Mouse (Mus musculus): ENCODE data around the gene Wasf1. TPM values are rescaled to one million over a fixed set of nuclear protein-coding genes. Genes with fewer than 3 reads are reported as not detected.

The Wasf1 gene
- total RNA-seq (2014; rRNA removed), result 28.4 and 30.4 TPM in 2 replicates
- 150 and 155 TPM in 2 replicates for polyA plus RNA-seq (2015; fragmentation: Nextera tagmentation; extraction: Ambion mirVana)

DNA sequence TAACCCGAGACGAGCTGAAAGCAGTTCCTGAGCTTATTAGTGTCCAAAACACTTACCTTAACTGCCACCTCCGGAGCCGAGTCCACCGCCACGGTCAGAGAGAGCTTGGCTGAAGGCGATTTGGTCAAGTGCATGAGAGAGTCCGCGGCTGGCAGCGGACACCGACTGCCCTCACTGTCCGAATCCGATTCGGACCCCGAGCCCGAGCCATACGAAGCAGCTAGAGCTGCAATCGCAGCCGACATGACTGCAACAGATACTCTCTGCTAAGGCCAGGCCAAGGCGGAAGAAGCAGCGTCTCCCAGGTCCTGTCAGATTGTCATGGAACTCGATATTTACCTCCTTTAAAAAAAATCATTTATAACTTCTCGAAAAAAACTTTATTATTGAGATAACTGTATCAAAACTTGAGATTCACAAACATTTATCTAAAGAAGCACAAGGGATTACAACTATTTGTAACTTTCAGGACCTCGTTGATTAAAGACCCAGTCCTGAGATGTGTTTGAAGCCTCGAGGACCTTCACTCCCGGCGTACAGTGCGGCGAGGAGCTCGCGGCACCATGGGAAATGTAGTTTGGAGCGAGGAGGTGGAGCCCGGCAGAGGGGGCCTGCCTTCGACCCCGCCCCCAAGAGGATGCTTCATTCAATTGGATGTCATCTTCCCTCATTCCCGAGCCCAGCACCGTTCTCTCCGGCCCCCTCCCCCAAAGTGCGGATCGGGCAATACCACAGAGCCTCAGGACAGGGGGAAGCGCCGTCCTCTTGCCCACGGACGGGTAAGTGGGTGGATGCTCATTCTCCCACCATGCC, at the start of gene Wasf1, which contains the start of gene Cdc40:
Gene Wasf1 (plus strand): TSS at position 645 of the 813 bp plus-strand sequence.
Gene Cdc40 (minus strand): TSS at position 481 of the 813 bp plus-strand sequence.
- H3K36me3 ChIP-seq (ENCODE audit: insufficient read depth, low read length), result no peaks in the 10 kb centered on the region
- DNase-seq (ENCODE audit: low spot score) (peak; percentile 98), ATAC-seq (ENCODE audit: low FRiP score) (peak; percentile 97)
- peak; percentile 34 for TF ChIP-seq CTCF (IDR thresholded peaks at IDR 0.05)
- H3K4me2 ChIP-seq (ENCODE audit: low read depth, low read length, poor library complexity, severe bottlenecking), result peak within 1 kb of the TSS; percentile 46
- peak within 1 kb of the TSS; percentile 96 for H3K4me3 ChIP-seq (ENCODE audit: low read depth, low read length)
- peaks cover 6% of the 10 kb centered on the region; the same call in 1 of the 2 replicates for H3K4me1 ChIP-seq (ENCODE audit: insufficient read depth, low read length)
- peak within 1 kb of the TSS; percentile 95 for H3K9ac ChIP-seq (replicated peaks; ENCODE audit: low read length, poor library complexity, severe bottlenecking)
- H3K27ac ChIP-seq (ENCODE audit: low read depth, low read length), result peak within 1 kb of the TSS; percentile 96
- H3K9me3 ChIP-seq (ENCODE audit: low read length), result no peaks in the 10 kb centered on the region
- H3K27me3 ChIP-seq (ENCODE audit: insufficient read depth, low read length), result no peaks in the 10 kb centered on the region
- under 1% methylated on average over 44 of the region's 44 CpGs for WGBS

DNA sequence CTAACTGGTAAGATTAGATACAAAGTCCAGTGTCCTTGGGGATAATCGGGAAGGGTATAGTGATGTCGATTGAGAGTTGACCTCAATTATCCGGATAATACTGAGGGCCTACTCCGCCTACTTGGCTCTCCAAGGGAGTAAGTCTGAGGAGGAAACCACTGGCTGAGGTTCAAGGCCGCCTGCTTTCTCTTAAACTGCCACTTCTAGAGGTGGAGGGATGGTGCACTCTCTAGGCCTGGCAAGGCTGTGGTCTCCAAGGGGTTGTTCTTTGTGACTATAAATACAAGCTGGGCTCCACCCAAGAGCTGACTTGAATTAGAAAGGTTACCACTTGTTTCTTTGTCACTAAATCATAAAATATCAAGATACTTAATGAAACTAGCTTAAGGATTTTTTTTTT, 43.2 kb upstream of the Wasf1 start:
- no peak overlapping the region for H3K27ac ChIP-seq (ENCODE audit: low read depth, low read length)
- WGBS, result 86% methylated on average over 5 of the region's 5 CpGs
- no peaks in the 10 kb centered on the region for H3K9me3 ChIP-seq (ENCODE audit: low read length)
- H3K27me3 ChIP-seq (ENCODE audit: insufficient read depth, low read length), result no peaks in the 10 kb centered on the region
- H3K4me3 ChIP-seq (ENCODE audit: low read depth, low read length), result no peak overlapping the region
- no peak overlapping the region for H3K9ac ChIP-seq (replicated peaks; ENCODE audit: low read length, poor library complexity, severe bottlenecking)
- H3K4me1 ChIP-seq (ENCODE audit: insufficient read depth, low read length), result no peaks in the 10 kb centered on the region
- H3K36me3 ChIP-seq (ENCODE audit: insufficient read depth, low read length), result peaks cover 20% of the 10 kb centered on the region
- DNase-seq (ENCODE audit: low spot score) (no peak), ATAC-seq (ENCODE audit: low FRiP score) (no peak)
- no peak overlapping the region for H3K4me2 ChIP-seq (ENCODE audit: low read depth, low read length, poor library complexity, severe bottlenecking)
- TF ChIP-seq CTCF (IDR thresholded peaks at IDR 0.05), result no peak

DNA sequence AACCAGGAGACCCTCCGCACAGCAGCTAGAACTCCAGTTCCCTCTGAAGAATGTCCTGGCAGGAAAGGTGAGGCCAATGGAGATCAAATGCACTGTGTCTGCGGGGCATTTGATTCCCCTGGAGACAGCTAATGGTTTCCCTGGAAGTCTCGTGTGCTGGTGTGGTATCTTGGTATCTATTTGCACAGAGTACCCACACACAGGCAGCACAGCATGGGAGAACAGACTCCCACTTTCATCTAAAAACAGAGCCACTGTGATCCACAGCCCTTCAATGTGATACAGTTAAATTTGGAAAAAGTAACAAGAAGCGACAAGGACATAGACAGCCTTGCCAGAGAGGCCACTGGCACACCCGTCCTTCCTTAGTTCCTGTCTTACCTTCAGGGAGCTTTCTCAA, 39.4 kb upstream of the Wasf1 start:
- TF ChIP-seq CTCF (IDR thresholded peaks at IDR 0.05), result no peak
- Histone ChIP-seq H3K4me3 (ENCODE audit: low read depth, low read length) (no peak overlapping the region), H3K9me3 (ENCODE audit: low read length) (no peaks in the 10 kb centered on the region), H3K4me1 (ENCODE audit: insufficient read depth, low read length) (no peaks in the 10 kb centered on the region), H3K27ac (ENCODE audit: low read depth, low read length) (no peak overlapping the region), H3K4me2 (ENCODE audit: low read depth, low read length, poor library complexity, severe bottlenecking) (no peak overlapping the region), H3K9ac (replicated peaks; ENCODE audit: low read length, poor library complexity, severe bottlenecking) (no peak overlapping the region), H3K27me3 (ENCODE audit: insufficient read depth, low read length) (no peaks in the 10 kb centered on the region), H3K36me3 (ENCODE audit: insufficient read depth, low read length) (peaks cover 30% of the 10 kb centered on the region)
- no peak for ATAC-seq (ENCODE audit: low FRiP score)
- DNase-seq (ENCODE audit: low spot score), result no peak
- WGBS, result 77% methylated on average over 5 of the region's 5 CpGs

DNA sequence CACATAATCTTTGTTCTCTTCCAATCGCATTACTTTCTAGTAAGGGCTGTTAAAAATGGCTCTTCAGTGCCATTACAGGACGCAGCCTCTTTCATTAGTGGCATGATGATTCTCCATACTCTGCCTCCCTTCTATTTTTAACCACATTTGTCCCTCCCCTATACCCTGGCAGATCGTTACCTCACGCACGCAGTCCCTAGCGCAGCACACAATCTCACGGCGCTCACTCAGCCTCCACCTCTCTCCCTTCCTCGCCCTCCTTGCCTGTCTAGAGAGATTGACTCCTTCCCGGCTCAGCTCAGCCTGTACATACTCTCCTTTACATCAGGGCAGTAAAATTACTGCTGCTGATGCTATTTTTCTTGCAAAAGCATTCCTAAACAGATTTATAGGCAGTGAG, 38.7 kb upstream of the Wasf1 start:
- Histone ChIP-seq H3K9me3 (ENCODE audit: low read length) (no peaks in the 10 kb centered on the region), H3K9ac (replicated peaks; ENCODE audit: low read length, poor library complexity, severe bottlenecking) (no peak overlapping the region), H3K4me3 (ENCODE audit: low read depth, low read length) (no peak overlapping the region), H3K4me1 (ENCODE audit: insufficient read depth, low read length) (no peaks in the 10 kb centered on the region), H3K27me3 (ENCODE audit: insufficient read depth, low read length) (no peaks in the 10 kb centered on the region), H3K27ac (ENCODE audit: low read depth, low read length) (no peak overlapping the region), H3K4me2 (ENCODE audit: low read depth, low read length, poor library complexity, severe bottlenecking) (no peak overlapping the region), H3K36me3 (ENCODE audit: insufficient read depth, low read length) (peaks cover 30% of the 10 kb centered on the region)
- 66% methylated on average over 10 of the region's 10 CpGs for WGBS
- no peak for TF ChIP-seq CTCF (IDR thresholded peaks at IDR 0.05)
- ATAC-seq (ENCODE audit: low FRiP score) (no peak), DNase-seq (ENCODE audit: low spot score) (no peak)

DNA sequence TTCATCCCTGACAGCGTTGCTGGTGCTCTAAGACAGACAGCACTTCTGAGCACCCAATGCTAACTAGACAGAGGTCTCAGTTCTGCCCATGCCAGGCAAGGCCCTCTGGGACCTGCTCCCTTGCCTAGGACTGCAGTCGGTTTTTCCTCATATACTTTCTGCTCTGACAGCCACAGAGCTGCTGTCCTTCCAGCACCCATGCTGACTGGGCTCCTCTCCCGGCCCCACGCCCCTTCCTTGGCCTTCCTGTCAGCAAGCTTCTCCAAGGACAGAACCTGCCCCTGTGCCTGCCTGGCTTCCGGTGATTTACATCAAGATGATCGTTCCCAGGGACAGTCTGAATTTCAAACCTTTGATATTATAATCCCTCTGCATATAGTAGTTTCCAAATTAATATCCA, 37.6 kb upstream of the Wasf1 start:
- H3K4me1 ChIP-seq (ENCODE audit: insufficient read depth, low read length), result no peaks in the 10 kb centered on the region
- H3K9me3 ChIP-seq (ENCODE audit: low read length), result no peaks in the 10 kb centered on the region
- H3K9ac ChIP-seq (replicated peaks; ENCODE audit: low read length, poor library complexity, severe bottlenecking), result no peak overlapping the region
- no peaks in the 10 kb centered on the region for H3K27me3 ChIP-seq (ENCODE audit: insufficient read depth, low read length)
- DNase-seq (ENCODE audit: low spot score), result no peak
- no peak overlapping the region for H3K4me2 ChIP-seq (ENCODE audit: low read depth, low read length, poor library complexity, severe bottlenecking)
- no peak overlapping the region for H3K4me3 ChIP-seq (ENCODE audit: low read depth, low read length)
- no peak for ATAC-seq (ENCODE audit: low FRiP score)
- no peak overlapping the region for H3K27ac ChIP-seq (ENCODE audit: low read depth, low read length)
- TF ChIP-seq CTCF (IDR thresholded peaks at IDR 0.05), result no peak
- 89% methylated on average over 6 of the region's 6 CpGs for WGBS
- peaks cover 28% of the 10 kb centered on the region for H3K36me3 ChIP-seq (ENCODE audit: insufficient read depth, low read length)

DNA sequence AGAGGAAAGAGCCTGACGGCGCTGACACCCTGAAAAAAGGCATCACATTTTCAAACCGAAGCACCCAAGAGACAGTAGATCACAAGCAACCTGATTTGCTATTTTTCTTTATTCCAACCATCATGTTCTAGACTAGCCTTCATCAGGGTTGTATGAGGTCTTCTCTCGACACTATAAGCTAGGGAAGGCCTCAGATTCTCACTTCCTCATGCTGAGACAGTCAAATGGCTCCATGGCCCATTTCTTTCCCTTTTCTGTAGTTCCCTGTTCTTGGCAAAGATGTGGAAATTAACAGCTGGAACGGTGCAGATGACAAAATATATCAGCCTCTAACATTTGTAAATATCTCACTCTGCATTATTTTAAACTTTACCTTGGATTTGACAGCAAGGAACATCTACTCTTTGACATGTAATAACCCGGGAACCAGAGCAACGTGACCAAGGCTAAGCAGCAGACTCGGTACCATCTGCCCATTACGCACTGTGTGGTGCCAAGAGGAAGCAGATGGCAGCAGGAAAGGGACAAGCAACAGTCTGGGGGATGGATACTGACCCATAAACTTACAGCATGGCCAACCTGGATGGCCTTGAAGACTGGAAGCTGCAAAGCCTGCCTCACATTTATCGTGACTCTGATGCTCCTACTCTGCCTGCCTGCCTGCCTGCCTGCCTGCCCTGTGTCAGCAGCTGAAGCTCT, 36.0 kb upstream of the Wasf1 start:
- ATAC-seq (ENCODE audit: low FRiP score), result no peak
- Histone ChIP-seq H3K27ac (ENCODE audit: low read depth, low read length) (no peak overlapping the region), H3K27me3 (ENCODE audit: insufficient read depth, low read length) (no peaks in the 10 kb centered on the region), H3K9me3 (ENCODE audit: low read length) (no peaks in the 10 kb centered on the region), H3K4me3 (ENCODE audit: low read depth, low read length) (no peak overlapping the region), H3K9ac (replicated peaks; ENCODE audit: low read length, poor library complexity, severe bottlenecking) (no peak overlapping the region), H3K36me3 (ENCODE audit: insufficient read depth, low read length) (peaks cover 21% of the 10 kb centered on the region), H3K4me1 (ENCODE audit: insufficient read depth, low read length) (no peaks in the 10 kb centered on the region), H3K4me2 (ENCODE audit: low read depth, low read length, poor library complexity, severe bottlenecking) (no peak overlapping the region)
- 93% methylated on average over 10 of the region's 10 CpGs for WGBS
- peak; percentile 49 for DNase-seq (ENCODE audit: low spot score)
- no peak for TF ChIP-seq CTCF (IDR thresholded peaks at IDR 0.05)

Measured in midbrain, postnatal 0 days (tissue).